Mouse (Mus musculus) midbrain, postnatal 0 days (tissue): Measurements from ENCODE around the gene Rasgef1a. TPM values are rescaled to one million over a fixed set of nuclear protein-coding genes. Genes with fewer than 3 reads are reported as not detected.

Source experiments
- ATAC-seq: fragments of 200-750 bp; cut with Nextera tagmentation; 2 replicates; pipeline ENCODE4 v1.8.0; 2017; ENCODE audit warnings: moderate number of reproducible peaks, mild to moderate bottlenecking, moderate TSS enrichment, moderate library complexity; ENCODE audit not compliant: low FRiP score
- DNase-seq: peaks from one replicate; pipeline ENCODE4 v3.0.0-alpha.2; 2015; ENCODE audit warnings: low spot score
- H3K27ac ChIP-seq: fragments of 300-500 bp; sonication (generic); 2 replicates; pipeline ENCODE4 v1.5.1; 2014; ENCODE audit warnings: low read depth, mild to moderate bottlenecking, low read length, mixed read lengths
- H3K27me3 ChIP-seq: fragments of 300-500 bp; sonication (generic); 2 replicates; pipeline ENCODE4 v1.6.1; 2014; ENCODE audit warnings: low read length, control low read depth, mixed read lengths; ENCODE audit not compliant: insufficient read depth
- H3K36me3 ChIP-seq: fragments of 300-500 bp; sonication (generic); 2 replicates; pipeline ENCODE4 v1.6.1; 2014; ENCODE audit warnings: low read length, control low read depth, mixed read lengths; ENCODE audit not compliant: insufficient read depth
- H3K4me1 ChIP-seq: fragments of 300-500 bp; sonication (generic); 2 replicates; pipeline ENCODE4 v1.6.1; 2014; ENCODE audit warnings: mild to moderate bottlenecking, control low read depth, antibody characterized with exemption, low read length, mixed read lengths; ENCODE audit not compliant: insufficient read depth
- H3K4me2 ChIP-seq: fragments of 300-500 bp; sonication (generic); 2 replicates; pipeline ENCODE4 v1.6.1; 2014; ENCODE audit warnings: low read depth, mild to moderate bottlenecking, low read length, mixed read lengths; ENCODE audit not compliant: poor library complexity, severe bottlenecking
- H3K4me3 ChIP-seq: fragments of 300-500 bp; sonication (generic); 2 replicates; pipeline ENCODE4 v1.5.1; 2014; ENCODE audit warnings: low read depth, mild to moderate bottlenecking, low read length, moderate library complexity
- H3K9ac ChIP-seq: fragments of 300-500 bp; sonication (generic); replicated peaks from 2 replicates; pipeline ENCODE4 v1.6.1; 2014; ENCODE audit warnings: mild to moderate bottlenecking, low read length, moderate library complexity, mixed read lengths; ENCODE audit not compliant: poor library complexity, severe bottlenecking
- H3K9me3 ChIP-seq: fragments of 300-500 bp; sonication (generic); 2 replicates; pipeline ENCODE4 v1.6.1; 2016; ENCODE audit warnings: low read length, control low read depth
- CTCF ChIP-seq: IDR thresholded peaks from 2 replicates; pipeline ENCODE4 v1.5.1; 2016; ENCODE audit warnings: antibody characterized with exemption, mild to moderate bottlenecking
- WGBS: fragments of 180-500 bp; shearing (Covaris S2); extraction: QIAGEN DNeasy Blood & Tissue Kit; methylation state at CpG from one replicate; pipeline ENCODE4 v1.1.7; 2014; 5-methylcytosine and 5-hydroxymethylcytosine counted together
- polyA plus RNA-seq: library from polyadenylated mRNA; unstranded; fragments of >200 nt; fragmentation: Nextera tagmentation; extraction: Ambion mirVana; gene quantifications from 2 replicates; pipeline ENCODE4 v1.2.1, GENCODE M21; 2015
- total RNA-seq: library from RNA; depleted of rRNA; stranded (reverse); fragments of >200 nt; gene quantifications from 2 replicates; pipeline ENCODE4 v1.2.3, GENCODE M21; 2014

Gene Rasgef1a
- total and polyA plus RNA-seq, 2 experiments from 2014 or later = 10.9 to 25.4 TPM

DNA sequence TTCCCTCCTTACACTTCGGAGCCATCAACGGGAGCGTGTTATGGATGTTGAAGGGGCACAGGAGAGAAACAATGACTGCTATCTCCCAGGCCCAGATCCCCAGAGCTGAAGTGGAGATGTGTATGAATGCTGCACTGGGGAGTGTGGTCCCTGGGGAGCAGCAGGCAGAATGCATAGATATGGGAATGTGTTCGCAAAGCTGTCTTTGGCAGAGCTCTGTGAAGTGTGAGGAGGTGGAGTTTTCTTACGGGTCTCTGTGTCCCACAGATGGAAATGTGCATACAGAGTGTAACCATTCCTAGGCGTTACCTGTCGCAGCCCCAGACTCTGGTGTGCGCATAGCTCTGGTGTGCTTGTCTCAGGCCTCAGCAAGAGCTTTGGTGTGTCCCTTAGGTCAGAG lies 65.5 kb downstream of the Rasgef1a start:
- Histone ChIP-seq H3K4me2 (no peak overlapping the region), H3K27me3 (no peaks in the 10 kb centered on the region), H3K9ac (no peak overlapping the region), H3K27ac (no peak overlapping the region), H3K4me3 (no peak overlapping the region), H3K4me1 (peaks cover 7% of the 10 kb centered on the region; the same call in 1 of the 2 replicates), H3K36me3 (no peaks in the 10 kb centered on the region), H3K9me3 (no peaks in the 10 kb centered on the region)
- ATAC-seq = no peak
- 80% methylated on average over 8 of the region's 8 CpGs for WGBS
- TF ChIP-seq CTCF = no peak
- DNase-seq = no peak

- Histone ChIP-seq H3K27me3 (no peaks in the 10 kb centered on the region), H3K4me2 (no peak overlapping the region), H3K4me1 (peaks cover 7% of the 10 kb centered on the region; the same call in 1 of the 2 replicates), H3K36me3 (no peaks in the 10 kb centered on the region), H3K27ac (no peak overlapping the region), H3K4me3 (no peak overlapping the region), H3K9me3 (no peaks in the 10 kb centered on the region), H3K9ac (no peak overlapping the region)
- 89% methylated on average over 7 of the region's 7 CpGs for WGBS
- no peak for ATAC-seq
- TF ChIP-seq CTCF = no peak
- no peak for DNase-seq
Observed at GRCm38 (mm10) chr6:118077421-118077820, 66.2 kb downstream of the Rasgef1a start.

DNA sequence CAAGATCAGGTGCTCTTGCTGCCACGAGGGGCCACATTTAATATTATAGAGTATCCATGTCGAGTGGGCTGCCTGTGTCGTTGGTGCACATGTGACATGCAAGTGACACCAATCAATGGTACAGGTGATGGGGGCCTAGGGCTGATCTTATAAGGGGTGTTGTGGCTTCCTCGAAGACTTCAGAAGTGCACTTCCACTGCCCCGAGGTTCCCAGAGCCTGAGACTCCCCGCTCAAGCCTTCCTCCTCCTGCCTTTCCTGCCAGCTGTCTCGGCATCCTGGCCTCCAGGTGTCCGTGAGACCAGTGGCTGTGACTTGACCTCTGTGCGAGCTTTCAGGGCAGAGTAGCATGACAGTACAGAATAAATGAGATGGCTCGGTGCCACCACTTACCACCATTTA lies 67.5 kb downstream of the Rasgef1a start:
- H3K4me3 ChIP-seq = no peak overlapping the region
- peaks cover 4% of the 10 kb centered on the region; the same call in 1 of the 2 replicates for H3K4me1 ChIP-seq
- H3K36me3 ChIP-seq = no peaks in the 10 kb centered on the region
- ATAC-seq = no peak
- H3K4me2 ChIP-seq = no peak overlapping the region
- DNase-seq = no peak
- H3K27ac ChIP-seq = no peak overlapping the region
- H3K9me3 ChIP-seq = no peaks in the 10 kb centered on the region
- no peak overlapping the region for H3K9ac ChIP-seq
- no peak for TF ChIP-seq CTCF
- WGBS = 71% methylated on average over 10 of the region's 10 CpGs
- H3K27me3 ChIP-seq = no peaks in the 10 kb centered on the region

DNA sequence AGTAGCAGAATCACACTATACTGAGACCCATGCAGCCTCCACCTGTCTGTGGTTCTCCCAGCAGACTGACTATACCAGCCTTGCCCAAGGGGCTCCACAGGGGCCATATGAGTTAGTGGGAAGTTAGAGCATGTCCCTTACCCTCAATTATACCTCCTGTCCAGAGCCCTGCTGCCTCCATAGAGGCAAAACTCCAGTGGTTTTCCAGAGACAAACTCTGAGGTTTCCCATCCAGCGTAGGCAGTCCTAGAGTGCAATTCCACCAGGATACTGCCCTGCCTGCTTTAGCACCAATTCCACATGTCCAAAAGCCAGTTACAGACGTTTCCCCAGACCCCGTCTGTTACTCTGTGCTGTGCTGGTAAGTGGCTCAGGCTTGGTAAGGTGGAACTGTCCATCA lies 68.1 kb downstream of the Rasgef1a start:
- 53% methylated on average over 3 of the region's 3 CpGs for WGBS
- H3K27me3 ChIP-seq = no peaks in the 10 kb centered on the region
- no peak overlapping the region for H3K4me2 ChIP-seq
- no peak overlapping the region for H3K9ac ChIP-seq
- H3K9me3 ChIP-seq = no peaks in the 10 kb centered on the region
- H3K36me3 ChIP-seq = no peaks in the 10 kb centered on the region
- ATAC-seq (no peak), DNase-seq (no peak)
- TF ChIP-seq CTCF = no peak
- no peak overlapping the region for H3K27ac ChIP-seq
- no peak overlapping the region for H3K4me3 ChIP-seq
- H3K4me1 ChIP-seq = no peaks in the 10 kb centered on the region; the same call in 1 of the 2 replicates

DNA sequence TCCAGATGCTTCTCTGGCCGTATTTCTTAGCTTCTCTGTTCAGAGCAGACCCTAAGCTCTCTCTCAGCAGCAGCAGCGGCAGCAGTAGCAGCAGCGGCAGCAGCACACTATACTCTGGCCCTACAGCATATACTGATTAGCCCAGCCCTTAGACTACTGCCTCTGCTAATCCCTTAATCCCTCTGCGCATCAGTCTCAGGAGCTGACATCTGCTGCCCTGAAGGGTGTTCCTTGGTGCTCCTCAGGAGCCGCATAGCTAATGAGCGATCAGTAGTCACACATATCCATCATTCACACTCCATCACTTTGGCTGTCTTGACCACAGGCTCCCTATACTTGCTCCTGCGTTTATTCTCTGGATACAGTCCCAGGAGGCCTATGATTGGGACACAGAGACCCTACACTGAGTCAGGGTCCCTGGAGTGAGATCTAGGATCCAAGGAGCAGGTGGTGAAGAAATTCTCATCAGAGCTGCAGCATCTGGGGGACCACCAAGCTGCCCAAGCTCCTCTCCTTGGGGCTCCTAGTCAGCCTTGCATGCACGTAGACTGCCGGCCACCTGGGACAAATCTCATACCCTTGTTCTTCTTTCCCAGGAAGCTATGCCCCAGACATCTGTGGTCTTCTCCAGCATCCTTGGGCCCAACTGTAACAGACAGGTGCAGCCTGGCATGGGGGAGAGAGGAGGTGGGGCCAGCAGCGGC lies 68.7 kb downstream of the Rasgef1a start:
- H3K36me3 ChIP-seq = peaks cover 4% of the 10 kb centered on the region; the same call in 1 of the 2 replicates
- H3K4me1 ChIP-seq = no peaks in the 10 kb centered on the region; the same call in 1 of the 2 replicates
- no peak for DNase-seq
- no peak overlapping the region for H3K4me3 ChIP-seq
- TF ChIP-seq CTCF = no peak
- no peak for ATAC-seq
- 44% methylated on average over 10 of the region's 10 CpGs for WGBS
- H3K9ac ChIP-seq = no peak overlapping the region
- no peaks in the 10 kb centered on the region for H3K9me3 ChIP-seq
- H3K4me2 ChIP-seq = no peak overlapping the region
- H3K27ac ChIP-seq = no peak overlapping the region
- no peaks in the 10 kb centered on the region for H3K27me3 ChIP-seq

DNA sequence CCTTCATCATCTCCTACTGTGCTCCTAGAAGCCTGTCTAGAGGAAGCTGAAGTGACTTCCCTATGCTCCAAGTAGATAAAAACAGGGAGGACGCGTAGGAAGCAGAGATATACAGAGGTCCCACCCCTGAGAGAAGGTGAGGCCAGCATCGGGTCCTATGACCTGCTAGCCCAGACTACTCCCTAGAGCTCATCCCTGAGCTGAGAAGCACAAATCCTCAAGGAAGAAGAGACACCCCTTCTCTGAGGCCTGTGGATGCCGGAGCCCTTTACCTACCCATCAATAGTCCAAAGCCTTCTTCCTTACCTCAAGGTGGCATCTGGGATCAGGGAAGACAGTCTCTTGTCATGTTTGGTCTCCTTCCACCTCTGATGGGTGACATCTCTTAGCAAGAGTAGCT lies 69.5 kb downstream of the Rasgef1a start:
- ATAC-seq (no peak), DNase-seq (no peak)
- Histone ChIP-seq H3K9ac (no peak overlapping the region), H3K4me1 (no peaks in the 10 kb centered on the region; the same call in 1 of the 2 replicates), H3K4me3 (no peak overlapping the region), H3K4me2 (no peak overlapping the region), H3K36me3 (peaks cover 9% of the 10 kb centered on the region), H3K9me3 (no peaks in the 10 kb centered on the region), H3K27me3 (no peaks in the 10 kb centered on the region), H3K27ac (no peak overlapping the region)
- TF ChIP-seq CTCF = no peak
- 98% methylated on average over 4 of the region's 4 CpGs for WGBS
